Mouse (Mus musculus) stomach, embryonic 14.5 days (tissue): ENCODE results near the gene Abcb9. TPM values are rescaled to one million over a fixed set of nuclear protein-coding genes. Genes with fewer than 3 reads are reported as not detected.

Source experiments
- ATAC-seq: fragments of 200-750 bp; cut with Nextera tagmentation; 2 replicates; pipeline ENCODE4 v1.8.0; 2017; ENCODE audit warnings: low read depth, moderate TSS enrichment; ENCODE audit not compliant: insufficient number of reproducible peaks, insufficient read depth, low FRiP score
- H3K27ac ChIP-seq: fragments of 300-500 bp; sonication (generic); 2 replicates; pipeline ENCODE4 v1.5.1; 2014; ENCODE audit warnings: mild to moderate bottlenecking, low read length, moderate library complexity, mixed read lengths
- H3K27me3 ChIP-seq: fragments of 300-500 bp; sonication (generic); 2 replicates; pipeline ENCODE4 v1.6.1; 2014; ENCODE audit warnings: low read length, control low read depth, mixed read lengths; ENCODE audit not compliant: control insufficient read depth, insufficient read depth
- H3K36me3 ChIP-seq: fragments of 300-500 bp; sonication (generic); 2 replicates; pipeline ENCODE4 v1.6.1; 2014; ENCODE audit warnings: mild to moderate bottlenecking, control low read depth, low read length, moderate library complexity, mixed read lengths; ENCODE audit not compliant: control insufficient read depth, insufficient read depth
- H3K4me1 ChIP-seq: fragments of 300-500 bp; sonication (generic); 2 replicates; pipeline ENCODE4 v1.6.1; 2014; ENCODE audit warnings: low read length, control low read depth, mixed read lengths; ENCODE audit not compliant: control insufficient read depth, insufficient read depth
- H3K4me2 ChIP-seq: fragments of 300-500 bp; sonication (generic); replicated peaks from 2 replicates; pipeline ENCODE4 v1.6.1; 2014; ENCODE audit warnings: low read depth, low read length, control low read depth
- H3K4me3 ChIP-seq: fragments of 300-500 bp; sonication (generic); 2 replicates; pipeline ENCODE4 v1.5.1; 2014; ENCODE audit warnings: low read depth, low read length, control low read depth
- H3K9ac ChIP-seq: fragments of 300-500 bp; sonication (generic); replicated peaks from 2 replicates; pipeline ENCODE4 v1.6.1; 2014; ENCODE audit warnings: low read depth, mild to moderate bottlenecking, control low read depth, low read length, moderate library complexity, mixed read lengths
- H3K9me3 ChIP-seq: fragments of 300-500 bp; sonication (generic); 2 replicates; pipeline ENCODE4 v1.6.1; 2016; ENCODE audit warnings: low read depth, low read length, control low read depth; ENCODE audit not compliant: control insufficient read depth
- WGBS: fragments of 180-500 bp; shearing (Covaris S2); extraction: QIAGEN DNeasy Blood & Tissue Kit; methylation state at CpG from one replicate; pipeline ENCODE4 v1.1.7; 2014; 5-methylcytosine and 5-hydroxymethylcytosine counted together
- polyA plus RNA-seq: library from polyadenylated mRNA; unstranded; fragments of >200 nt; fragmentation: Nextera tagmentation; extraction: Ambion mirVana; gene quantifications from 2 replicates; pipeline ENCODE4 v1.2.1, GENCODE M21; 2014

The Abcb9 gene
- polyA plus RNA-seq, 1 experiment from 2014 or later = 1.7 TPM

- Histone ChIP-seq H3K36me3 (peaks cover 5% of the 10 kb centered on the region; the same call in 1 of the 2 replicates), H3K27me3 (no peaks in the 10 kb centered on the region), H3K4me3 (no peak overlapping the region), H3K9ac (no peak overlapping the region), H3K27ac (no peak overlapping the region), H3K4me1 (peaks cover 36% of the 10 kb centered on the region), H3K9me3 (no peaks in the 10 kb centered on the region), H3K4me2 (0 out of 2 replicates have a peak overlapping the region, but pooled peaks have one; percentile 5)
- no peak for ATAC-seq
- WGBS = 74% methylated on average over 19 of the region's 19 CpGs
Measured at GRCm38 (mm10) chr5:124027702-124028470, 67.7 kb downstream of the Abcb9 start.

- H3K4me2 ChIP-seq = no peak overlapping the region
- no peak overlapping the region for H3K27ac ChIP-seq
- H3K27me3 ChIP-seq = no peaks in the 10 kb centered on the region
- H3K4me1 ChIP-seq = peaks cover 36% of the 10 kb centered on the region
- H3K9me3 ChIP-seq = no peaks in the 10 kb centered on the region
- WGBS = 77% methylated on average over 5 of the region's 5 CpGs
- H3K36me3 ChIP-seq = peaks cover 8% of the 10 kb centered on the region; the same call in 1 of the 2 replicates
- H3K4me3 ChIP-seq = no peak overlapping the region
- H3K9ac ChIP-seq = no peak overlapping the region
- no peak for ATAC-seq
Measured at GRCm38 (mm10) chr5:124026568-124026967, 69.0 kb downstream of the Abcb9 start.

DNA sequence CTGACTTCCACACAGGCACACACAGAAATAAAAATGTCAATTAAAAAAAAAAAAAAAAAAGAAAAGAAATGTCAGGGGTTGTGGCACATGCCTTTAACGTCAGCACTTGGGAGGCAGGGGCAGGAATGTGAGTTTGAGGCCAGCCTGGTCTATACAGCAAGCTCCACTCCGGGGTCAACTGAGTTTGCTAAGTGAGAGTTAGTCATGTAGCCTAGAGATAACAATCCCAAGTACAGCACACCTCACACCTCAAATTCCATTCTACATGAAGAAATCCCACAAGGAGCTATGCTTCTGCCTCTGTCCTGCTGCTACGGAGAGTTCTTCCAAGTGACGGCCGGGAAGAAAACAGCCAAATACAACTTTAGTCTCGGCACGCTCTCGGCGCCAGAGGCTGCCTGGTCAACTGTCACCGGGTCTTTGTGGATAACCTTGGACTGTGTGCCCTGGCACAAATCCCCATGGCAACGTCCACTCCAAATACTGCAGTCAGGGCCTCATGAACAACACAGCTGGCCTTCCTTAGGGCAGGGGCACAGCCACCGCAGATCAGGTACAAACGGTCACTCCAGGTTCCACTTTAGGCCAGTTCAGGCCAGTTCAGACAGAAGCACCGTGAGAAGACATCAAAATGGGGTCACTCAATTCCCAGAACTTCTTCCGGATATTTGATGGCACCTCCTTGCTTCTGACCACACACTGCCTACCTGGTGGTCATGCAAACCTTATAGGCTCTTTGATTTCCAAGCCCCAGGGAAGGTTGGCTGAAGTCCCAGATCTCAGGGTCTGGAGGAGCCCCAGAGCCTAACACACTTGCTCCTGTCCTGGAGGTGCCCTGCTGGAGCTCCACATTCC is 69.8 kb downstream of the Abcb9 start:
- H3K36me3 ChIP-seq = peaks cover 8% of the 10 kb centered on the region; the same call in 1 of the 2 replicates
- 0 out of 2 replicates have a peak, but pooled peaks have one; percentile 42 for ATAC-seq
- no peaks in the 10 kb centered on the region for H3K9me3 ChIP-seq
- no peak overlapping the region for H3K4me3 ChIP-seq
- no peak overlapping the region for H3K27ac ChIP-seq
- peaks cover 33% of the 10 kb centered on the region for H3K4me1 ChIP-seq
- WGBS = 88% methylated on average over 15 of the region's 15 CpGs
- H3K4me2 ChIP-seq = no peak overlapping the region
- H3K9ac ChIP-seq = no peak overlapping the region
- no peaks in the 10 kb centered on the region for H3K27me3 ChIP-seq

DNA sequence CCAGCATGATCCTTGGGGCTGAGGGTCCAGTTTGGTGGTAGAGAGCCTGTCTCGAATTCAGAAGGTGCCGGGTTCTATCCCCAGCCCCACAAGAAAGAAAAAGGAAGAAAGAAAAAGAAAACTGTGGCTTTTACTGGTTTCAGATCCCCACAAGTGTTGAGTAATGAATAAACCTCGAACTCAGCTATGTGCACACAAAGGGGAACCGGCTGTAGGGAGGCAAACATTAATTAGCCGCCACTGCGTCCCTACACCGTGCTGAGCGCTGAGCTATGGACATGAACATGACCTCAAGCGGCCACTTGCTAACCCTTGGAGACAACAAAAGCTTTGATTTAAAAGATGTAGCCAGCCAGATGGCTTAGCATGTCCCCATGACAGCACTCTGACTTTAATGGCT is 70.5 kb downstream of the Abcb9 start:
- H3K27ac ChIP-seq = no peak overlapping the region
- no peak for ATAC-seq
- no peak overlapping the region for H3K4me2 ChIP-seq
- H3K9me3 ChIP-seq = no peaks in the 10 kb centered on the region
- 59% methylated on average over 9 of the region's 9 CpGs for WGBS
- no peaks in the 10 kb centered on the region for H3K27me3 ChIP-seq
- peaks cover 8% of the 10 kb centered on the region; the same call in 1 of the 2 replicates for H3K36me3 ChIP-seq
- peaks cover 26% of the 10 kb centered on the region for H3K4me1 ChIP-seq
- no peak overlapping the region for H3K9ac ChIP-seq
- no peak overlapping the region for H3K4me3 ChIP-seq

DNA sequence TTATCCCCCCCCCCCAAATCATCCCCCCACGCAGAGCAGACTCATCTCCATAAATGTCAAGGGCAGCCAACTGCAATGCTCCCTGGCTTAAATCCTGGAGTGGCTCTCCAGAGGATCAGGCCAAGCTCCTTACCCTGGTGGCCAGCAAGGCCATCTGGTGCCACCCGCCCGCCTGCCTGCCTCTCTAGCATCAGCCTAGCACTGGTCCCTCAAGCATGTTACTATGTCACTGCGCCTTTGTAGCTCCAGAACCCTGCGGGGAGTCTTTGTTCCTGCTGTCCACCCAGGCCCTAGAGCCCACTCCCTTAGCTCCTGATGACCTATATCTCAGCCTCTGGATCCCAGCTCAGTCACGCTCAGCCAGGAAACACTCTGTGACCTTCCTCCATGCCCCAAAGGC is 70.9 kb downstream of the Abcb9 start:
- 80% methylated on average over 6 of the region's 6 CpGs for WGBS
- peaks cover 24% of the 10 kb centered on the region for H3K4me1 ChIP-seq

DNA sequence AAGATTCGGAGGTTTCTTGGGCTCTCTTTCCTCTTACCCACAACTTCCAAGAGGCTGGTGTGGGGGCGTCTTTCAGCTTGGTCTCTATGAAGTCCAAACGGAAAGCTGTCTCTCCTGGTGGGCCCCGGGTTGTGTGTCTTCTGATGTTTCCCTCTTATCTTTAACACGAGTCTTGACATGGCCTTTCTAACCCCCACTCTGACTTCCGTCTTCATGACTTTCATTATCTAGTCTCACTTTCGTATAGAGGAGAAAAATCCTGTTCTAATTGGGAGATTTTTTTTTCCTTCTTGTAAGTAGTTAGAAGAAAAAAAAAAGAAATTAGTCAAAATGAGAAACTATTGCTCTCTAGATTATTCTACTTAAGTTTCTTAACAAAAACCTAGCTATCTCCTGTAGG is 73.2 kb downstream of the Abcb9 start:
- 71% methylated on average over 7 of the region's 7 CpGs for WGBS
- no peak for ATAC-seq
- H3K9me3 ChIP-seq = no peaks in the 10 kb centered on the region
- H3K9ac ChIP-seq = no peak overlapping the region
- H3K4me2 ChIP-seq = no peak overlapping the region
- H3K4me1 ChIP-seq = peaks cover 19% of the 10 kb centered on the region
- H3K27ac ChIP-seq = no peak overlapping the region
- peaks cover 8% of the 10 kb centered on the region; the same call in 1 of the 2 replicates for H3K36me3 ChIP-seq
- no peaks in the 10 kb centered on the region for H3K27me3 ChIP-seq
- no peak overlapping the region for H3K4me3 ChIP-seq

More for the DNA sequence above, 70.9 kb downstream of the Abcb9 start:
- no peaks in the 10 kb centered on the region for H3K9me3 ChIP-seq
- no peak for ATAC-seq
- no peak overlapping the region for H3K4me2 ChIP-seq
- no peak overlapping the region for H3K27ac ChIP-seq
- H3K27me3 ChIP-seq = no peaks in the 10 kb centered on the region
- no peak overlapping the region for H3K9ac ChIP-seq
- H3K4me3 ChIP-seq = no peak overlapping the region
- H3K36me3 ChIP-seq = peaks cover 8% of the 10 kb centered on the region; the same call in 1 of the 2 replicates

DNA sequence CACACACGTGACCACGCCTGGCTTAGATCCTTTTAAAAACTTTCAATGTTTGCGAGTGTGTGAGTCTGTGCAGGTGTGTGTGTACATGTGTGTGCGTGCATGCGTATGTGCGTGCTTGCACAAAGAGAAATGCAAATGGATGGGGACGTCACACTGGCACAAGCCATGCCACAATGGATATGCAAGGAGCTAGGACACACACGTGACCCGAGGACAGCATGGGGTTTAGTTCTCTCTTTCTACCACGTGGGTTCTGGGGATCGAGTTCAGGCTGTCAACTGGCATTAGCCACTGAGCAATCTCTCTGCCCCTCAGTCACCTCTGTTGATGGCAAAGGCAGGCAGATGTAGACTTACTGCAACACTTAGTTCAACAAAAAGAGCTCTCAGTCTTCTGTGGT is 73.9 kb downstream of the Abcb9 start:
- 88% methylated on average over 11 of the region's 11 CpGs for WGBS
- no peak overlapping the region for H3K9ac ChIP-seq
- peaks cover 8% of the 10 kb centered on the region; the same call in 1 of the 2 replicates for H3K36me3 ChIP-seq
- peaks cover 24% of the 10 kb centered on the region for H3K4me1 ChIP-seq
- H3K4me3 ChIP-seq = no peak overlapping the region
- H3K4me2 ChIP-seq = no peak overlapping the region
- no peak for ATAC-seq
- no peak overlapping the region for H3K27ac ChIP-seq
- no peaks in the 10 kb centered on the region for H3K27me3 ChIP-seq
- no peaks in the 10 kb centered on the region for H3K9me3 ChIP-seq

GRCm38 (mm10) chr5:124021148-124021547 is 74.5 kb downstream of the Abcb9 start:
- H3K27me3 ChIP-seq = no peaks in the 10 kb centered on the region
- H3K9me3 ChIP-seq = no peaks in the 10 kb centered on the region
- peaks cover 7% of the 10 kb centered on the region; the same call in 1 of the 2 replicates for H3K36me3 ChIP-seq
- no peak overlapping the region for H3K4me3 ChIP-seq
- 86% methylated on average over 11 of the region's 11 CpGs for WGBS
- no peak overlapping the region for H3K9ac ChIP-seq
- peaks cover 19% of the 10 kb centered on the region for H3K4me1 ChIP-seq
- no peak for ATAC-seq
- H3K27ac ChIP-seq = no peak overlapping the region
- H3K4me2 ChIP-seq = no peak overlapping the region
